Mouse (Mus musculus) heart, embryonic 13.5 days (tissue): ENCODE measurements at regions not wholly inside any gene's neighbourhood (a gene's known extent, or its start where the extent isn't known, plus 50 kb on each side); places are given as distances from the start of the nearest gene placed in this dataset.

Source experiments
- ATAC-seq: fragments of 200-750 bp; cut with Nextera tagmentation; 2 replicates; pipeline ENCODE4 v1.8.0; 2017; ENCODE audit warnings: moderate TSS enrichment; ENCODE audit not compliant: insufficient number of reproducible peaks, low FRiP score, low TSS enrichment; ENCODE audit errors: extremely low read depth
- H3K27ac ChIP-seq: fragments of 300-500 bp; sonication (generic); replicated peaks from 2 replicates; pipeline ENCODE4 v1.5.1; 2015; ENCODE audit warnings: moderate library complexity, mild to moderate bottlenecking, inconsistent platforms
- H3K27me3 ChIP-seq: fragments of 300-500 bp; sonication (generic); replicated peaks from 2 replicates; pipeline ENCODE4 v1.6.1; 2015; ENCODE audit warnings: mild to moderate bottlenecking, inconsistent platforms
- H3K36me3 ChIP-seq: fragments of 300-500 bp; sonication (generic); 2 replicates; pipeline ENCODE4 v1.6.1; 2015; ENCODE audit warnings: mild to moderate bottlenecking, inconsistent platforms
- H3K4me1 ChIP-seq: fragments of 300-500 bp; sonication (generic); 2 replicates; pipeline ENCODE4 v1.6.1; 2015; ENCODE audit warnings: inconsistent platforms
- H3K4me2 ChIP-seq: fragments of 300-500 bp; sonication (generic); 2 replicates; pipeline ENCODE4 v1.6.1; 2015; ENCODE audit warnings: inconsistent platforms, mild to moderate bottlenecking, moderate library complexity
- H3K4me3 ChIP-seq: fragments of 300-500 bp; sonication (generic); 2 replicates; pipeline ENCODE4 v1.5.1; 2015; ENCODE audit warnings: moderate library complexity, mild to moderate bottlenecking, inconsistent platforms
- H3K9ac ChIP-seq: fragments of 300-500 bp; sonication (generic); 2 replicates; pipeline ENCODE4 v1.6.1; 2015; ENCODE audit warnings: inconsistent platforms, mild to moderate bottlenecking, moderate library complexity
- H3K9me3 ChIP-seq: fragments of 300-500 bp; sonication (generic); 2 replicates; pipeline ENCODE4 v1.6.1; 2016; ENCODE audit warnings: inconsistent platforms
- whole genome bisulfite sequencing: fragments of 180-500 bp; shearing (Covaris S2); methylation state at CpG from one replicate; pipeline ENCODE4 v1.1.7; 2015; ENCODE audit warnings: mixed read lengths; 5-methylcytosine and 5-hydroxymethylcytosine counted together

- H3K4me1 ChIP-seq, result peaks cover 6% of the 10 kb centered on the region; the same call in 1 of the 2 replicates
- H3K27me3 ChIP-seq, result peaks cover 30% of the 10 kb centered on the region
- WGBS, result 29% methylated on average over 11 of the region's 11 CpGs
- no peak for ATAC-seq
- H3K9ac ChIP-seq, result no peak overlapping the region
- H3K36me3 ChIP-seq, result no peaks in the 10 kb centered on the region
- no peaks in the 10 kb centered on the region for H3K9me3 ChIP-seq
- no peak overlapping the region for H3K4me3 ChIP-seq
- no peak overlapping the region for H3K27ac ChIP-seq
- H3K4me2 ChIP-seq, result peak overlapping the region; percentile 33; the same call in 1 of the 2 replicates
Measured at GRCm38 (mm10) chr9:69899371-69899770, 89.9 kb upstream of the Bnip2 start.

GRCm38 (mm10) chr9:69900871-69901270, 88.4 kb upstream of the Bnip2 start:
- 41% methylated on average over 6 of the region's 6 CpGs for WGBS
- ATAC-seq, result no peak
- H3K27ac ChIP-seq, result no peak overlapping the region
- no peak overlapping the region for H3K4me3 ChIP-seq
- H3K4me1 ChIP-seq, result peaks cover 6% of the 10 kb centered on the region; the same call in 1 of the 2 replicates
- no peak overlapping the region for H3K4me2 ChIP-seq
- no peaks in the 10 kb centered on the region for H3K36me3 ChIP-seq
- peaks cover 34% of the 10 kb centered on the region for H3K27me3 ChIP-seq
- H3K9me3 ChIP-seq, result no peaks in the 10 kb centered on the region
- no peak overlapping the region for H3K9ac ChIP-seq

- no peak overlapping the region for H3K27ac ChIP-seq
- 32% methylated on average over 21 of the region's 21 CpGs for WGBS
- no peak overlapping the region for H3K4me3 ChIP-seq
- H3K9me3 ChIP-seq, result no peaks in the 10 kb centered on the region
- no peak overlapping the region for H3K9ac ChIP-seq
- peak overlapping the region; percentile 53 for H3K4me2 ChIP-seq
- peaks cover 25% of the 10 kb centered on the region; the same call in 1 of the 2 replicates for H3K27me3 ChIP-seq
- ATAC-seq, result no peak
- 0 out of 2 replicates have a peak, but pooled peaks cover 6% of the 10 kb centered on the region for H3K4me1 ChIP-seq
- no peaks in the 10 kb centered on the region for H3K36me3 ChIP-seq
Measured at GRCm38 (mm10) chr9:69907123-69907945, 81.9 kb upstream of the Bnip2 start.

- Histone ChIP-seq H3K36me3 (no peaks in the 10 kb centered on the region), H3K4me2 (no peak overlapping the region), H3K27ac (no peak overlapping the region), H3K4me1 (0 out of 2 replicates have a peak, but pooled peaks cover 6% of the 10 kb centered on the region), H3K9ac (no peak overlapping the region), H3K27me3 (peaks cover 21% of the 10 kb centered on the region; the same call in 1 of the 2 replicates), H3K9me3 (no peaks in the 10 kb centered on the region), H3K4me3 (no peak overlapping the region)
- ATAC-seq, result no peak
- WGBS, result 62% methylated on average over 4 of the region's 4 CpGs
Measured at GRCm38 (mm10) chr9:69910621-69911020, 78.6 kb upstream of the Bnip2 start.

GRCm38 (mm10) chr9:69928126-69928525, 61.1 kb upstream of the Bnip2 start:
- H3K4me1 ChIP-seq, result no peaks in the 10 kb centered on the region
- H3K9ac ChIP-seq, result no peak overlapping the region
- ATAC-seq, result no peak
- H3K27me3 ChIP-seq, result 0 out of 2 replicates have a peak, but pooled peaks cover 6% of the 10 kb centered on the region
- H3K36me3 ChIP-seq, result no peaks in the 10 kb centered on the region
- no peak overlapping the region for H3K4me2 ChIP-seq
- no peak overlapping the region for H3K4me3 ChIP-seq
- 69% methylated on average over 2 of the region's 2 CpGs for WGBS
- no peak overlapping the region for H3K27ac ChIP-seq
- no peaks in the 10 kb centered on the region for H3K9me3 ChIP-seq

- no peaks in the 10 kb centered on the region for H3K9me3 ChIP-seq
- no peaks in the 10 kb centered on the region for H3K36me3 ChIP-seq
- no peak overlapping the region for H3K4me3 ChIP-seq
- ATAC-seq, result no peak
- no peak overlapping the region for H3K27ac ChIP-seq
- no peak overlapping the region for H3K9ac ChIP-seq
- no peak overlapping the region for H3K4me2 ChIP-seq
- no peaks in the 10 kb centered on the region for H3K4me1 ChIP-seq
- 0 out of 2 replicates have a peak, but pooled peaks cover 4% of the 10 kb centered on the region for H3K27me3 ChIP-seq
- WGBS, result 66% methylated on average over 3 of the region's 3 CpGs
Measured at GRCm38 (mm10) chr9:69937863-69938262, 51.4 kb upstream of the Bnip2 start.
